Mouse (Mus musculus) testis, adult 2 months (tissue): ENCODE results near the gene Faf2. TPM values are rescaled to one million over a fixed set of nuclear protein-coding genes. Genes with fewer than 3 reads are reported as not detected.

Experiments used
- H3K27ac ChIP-seq: fragments of 200-500 bp; 2 replicates; pipeline ENCODE4 v1.5.1; 2012; ENCODE audit warnings: low read depth, low read length; ENCODE audit not compliant: control insufficient read depth, insufficient read depth
- H3K27me3 ChIP-seq: fragments of 200-500 bp; 2 replicates; pipeline ENCODE4 v1.6.1; 2012; ENCODE audit warnings: mild to moderate bottlenecking, low read length, moderate library complexity; ENCODE audit not compliant: control insufficient read depth, insufficient read depth
- H3K36me3 ChIP-seq: fragments of 200-500 bp; 2 replicates; pipeline ENCODE4 v1.6.1; 2012; ENCODE audit warnings: mild to moderate bottlenecking, low read length; ENCODE audit not compliant: control insufficient read depth, insufficient read depth
- H3K4me1 ChIP-seq: fragments of 200-500 bp; 2 replicates; pipeline ENCODE4 v1.6.1; 2012; ENCODE audit warnings: low read length; ENCODE audit not compliant: control insufficient read depth, insufficient read depth
- H3K4me3 ChIP-seq: fragments of 200-500 bp; 2 replicates; pipeline ENCODE4 v1.5.1; 2012; ENCODE audit warnings: low read depth, mild to moderate bottlenecking, low read length, moderate library complexity, mixed read lengths; ENCODE audit not compliant: control insufficient read depth
- CTCF ChIP-seq: fragments of 200-500 bp; IDR thresholded peaks from 2 replicates; pipeline ENCODE4 v1.5.1; 2012; ENCODE audit warnings: low read depth, mild to moderate bottlenecking, inconsistent platforms, low read length, moderate library complexity; ENCODE audit not compliant: control insufficient read depth, insufficient read depth, insufficient replicate concordance
- POLR2A ChIP-seq: fragments of 200-500 bp; IDR thresholded peaks from 2 replicates; pipeline ENCODE4 v1.6.1; 2012; ENCODE audit warnings: low read depth, mild to moderate bottlenecking, inconsistent platforms, low read length, moderate library complexity; ENCODE audit not compliant: control insufficient read depth
- polyA plus RNA-seq: library from polyadenylated mRNA; depleted of rRNA; stranded (reverse); fragments of >200 nt; gene quantifications from 2 replicates; pipeline ENCODE4 v1.2.3, GENCODE M21; 2012

Gene Faf2
- polyA plus RNA-seq, 1 experiment, result 31.8 TPM

- H3K4me1 ChIP-seq, result peaks cover 5% of the 10 kb centered on the region
- H3K27ac ChIP-seq, result no peak overlapping the region
- H3K4me3 ChIP-seq, result no peak overlapping the region
- no peaks in the 10 kb centered on the region for H3K27me3 ChIP-seq
- H3K36me3 ChIP-seq, result no peaks in the 10 kb centered on the region
- TF ChIP-seq POLR2A (no peak), CTCF (no peak)
Observed at GRCm38 (mm10) chr13:54616307-54616706, 5.3 kb upstream of the Faf2 start.

DNA sequence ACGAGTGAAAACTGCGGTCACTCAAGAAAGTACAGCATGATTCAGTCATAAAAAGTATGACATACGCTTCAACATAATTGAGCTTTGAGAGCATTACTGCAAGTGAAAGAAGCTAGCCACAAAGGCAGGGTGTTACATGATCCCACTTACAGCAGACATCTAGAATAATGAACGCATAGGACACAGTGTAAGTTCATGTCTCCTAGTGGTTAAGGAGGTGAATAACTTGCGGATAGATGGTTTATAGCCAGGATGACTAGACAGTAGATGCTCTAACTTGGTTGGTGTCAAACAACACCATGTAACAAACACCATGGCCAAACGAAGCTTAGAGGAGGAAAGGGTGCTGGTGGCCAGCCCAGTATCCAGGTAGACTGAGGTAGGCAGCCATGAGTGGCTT is 4.6 kb upstream of the Faf2 start:
- TF ChIP-seq CTCF (no peak), POLR2A (no peak)
- Histone ChIP-seq H3K27me3 (no peaks in the 10 kb centered on the region), H3K27ac (no peak overlapping the region), H3K4me1 (peaks cover 5% of the 10 kb centered on the region), H3K36me3 (no peaks in the 10 kb centered on the region), H3K4me3 (no peak overlapping the region)

DNA sequence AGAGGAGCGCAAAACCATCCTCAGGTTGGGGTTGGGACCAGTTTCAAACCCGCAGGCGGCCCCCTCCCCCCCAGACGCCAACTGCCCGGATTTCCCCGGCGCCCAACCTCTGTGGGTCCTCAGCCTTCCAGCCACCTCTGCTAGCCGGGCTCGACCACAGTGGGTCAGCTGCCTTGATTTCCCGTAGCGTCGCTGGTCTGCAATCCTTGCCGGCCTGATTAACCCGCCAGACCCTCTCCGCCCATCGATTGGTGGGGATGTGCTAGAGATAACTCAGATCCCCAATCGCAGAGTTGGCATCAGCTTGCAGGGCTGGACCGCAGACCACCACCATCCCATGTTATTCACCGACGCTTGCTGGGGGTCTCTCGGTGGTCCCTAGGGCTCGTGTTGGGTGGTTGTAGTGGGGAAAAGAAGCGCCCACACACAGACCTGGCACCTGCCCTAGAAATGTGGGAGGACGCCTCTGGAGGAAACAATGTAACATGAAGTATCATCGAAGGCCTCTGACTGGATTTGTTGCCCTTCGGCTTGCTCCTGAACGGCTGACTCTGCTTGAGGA is 457 bp downstream of the Faf2 start:
- TF ChIP-seq POLR2A (no peak), CTCF (no peak)
- peak overlapping the region; percentile 88 for H3K27ac ChIP-seq
- no peaks in the 10 kb centered on the region; the same call in 1 of the 2 replicates for H3K36me3 ChIP-seq
- H3K4me3 ChIP-seq, result peak overlapping the region; percentile 88
- peaks cover 7% of the 10 kb centered on the region; the same call in 1 of the 2 replicates for H3K4me1 ChIP-seq
- no peaks in the 10 kb centered on the region for H3K27me3 ChIP-seq

DNA sequence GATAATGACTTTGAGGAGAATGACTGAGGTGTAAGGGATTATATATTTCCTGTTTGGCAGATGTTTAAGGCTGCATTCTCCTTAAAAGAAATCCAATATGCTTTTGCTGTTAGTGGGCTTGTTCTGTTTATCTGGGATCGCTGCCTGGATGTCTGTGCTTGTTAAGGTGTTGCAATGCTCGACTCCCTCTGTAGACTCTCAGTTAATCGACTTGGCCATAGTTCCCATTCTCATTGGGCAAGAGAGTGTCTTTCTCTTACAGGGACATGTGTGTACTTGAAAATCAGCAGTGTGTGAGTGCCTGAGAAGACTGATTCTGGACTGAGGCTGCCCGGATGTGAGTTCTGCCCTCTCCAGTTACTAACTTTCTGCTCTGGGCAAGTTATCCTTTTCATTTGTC is 7.5 kb downstream of the Faf2 start:
- TF ChIP-seq POLR2A (no peak), CTCF (no peak)
- no peaks in the 10 kb centered on the region for H3K27me3 ChIP-seq
- H3K36me3 ChIP-seq, result no peaks in the 10 kb centered on the region; the same call in 1 of the 2 replicates
- no peaks in the 10 kb centered on the region for H3K4me1 ChIP-seq
- no peak overlapping the region for H3K27ac ChIP-seq
- no peak overlapping the region for H3K4me3 ChIP-seq

DNA sequence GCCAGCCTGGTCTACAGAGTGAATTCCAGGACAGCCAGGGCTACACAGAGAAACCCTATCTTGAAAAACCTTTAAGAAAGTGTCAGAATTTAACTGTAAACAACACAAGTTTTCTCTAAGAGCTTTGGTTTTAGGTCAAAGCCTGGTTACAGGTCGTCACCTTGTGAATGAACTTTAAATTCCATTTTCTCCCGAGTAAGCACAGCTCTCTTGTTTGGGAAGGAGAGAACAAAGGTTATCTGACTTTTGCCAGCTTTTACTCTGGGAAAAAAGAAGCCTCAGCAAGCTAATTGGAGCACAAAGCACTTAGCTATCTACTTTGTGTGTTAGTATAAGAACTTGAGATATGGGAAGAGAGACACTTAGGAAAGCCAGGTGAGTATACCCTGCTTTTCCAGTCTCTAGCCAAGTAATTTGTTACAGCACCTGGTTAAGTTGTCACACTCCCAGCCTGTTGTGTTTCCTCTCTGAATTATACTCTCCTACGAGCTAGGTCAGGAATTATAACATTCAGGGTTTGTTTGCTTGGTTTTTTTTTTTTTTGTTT is 11.2 kb downstream of the Faf2 start:
- no peak overlapping the region for H3K4me3 ChIP-seq
- no peak overlapping the region for H3K27ac ChIP-seq
- TF ChIP-seq POLR2A (no peak), CTCF (no peak)
- no peaks in the 10 kb centered on the region for H3K36me3 ChIP-seq
- no peaks in the 10 kb centered on the region for H3K27me3 ChIP-seq
- no peaks in the 10 kb centered on the region for H3K4me1 ChIP-seq

DNA sequence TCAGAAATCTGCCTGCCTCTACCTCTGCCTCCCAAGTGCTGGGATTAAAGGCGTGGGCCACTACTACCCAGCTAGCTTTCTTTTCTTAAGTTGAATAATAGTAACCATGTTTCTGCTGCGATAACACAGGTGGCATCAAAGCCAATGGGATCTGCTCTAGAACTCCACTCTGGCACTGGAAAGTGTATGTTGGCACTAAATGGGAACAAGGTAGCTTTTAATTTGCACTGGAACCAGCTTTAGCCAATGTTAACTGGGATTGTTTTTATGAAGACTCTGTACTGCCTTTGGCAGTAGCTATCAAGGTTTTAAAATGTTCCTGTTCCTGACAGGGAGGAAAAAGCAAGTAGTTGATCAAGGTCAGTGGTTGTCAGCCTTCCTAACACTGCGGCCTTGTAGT is 13.4 kb downstream of the Faf2 start:
- Histone ChIP-seq H3K27me3 (no peaks in the 10 kb centered on the region), H3K4me1 (no peaks in the 10 kb centered on the region), H3K27ac (no peak overlapping the region), H3K36me3 (no peaks in the 10 kb centered on the region), H3K4me3 (no peak overlapping the region)
- TF ChIP-seq POLR2A, result no peak
- TF ChIP-seq CTCF, result no peak

GRCm38 (mm10) chr13:54650461-54650860 is 28.9 kb downstream of the Faf2 start:
- no peaks in the 10 kb centered on the region for H3K4me1 ChIP-seq
- no peaks in the 10 kb centered on the region for H3K27me3 ChIP-seq
- TF ChIP-seq POLR2A (no peak), CTCF (no peak)
- peaks cover 7% of the 10 kb centered on the region for H3K36me3 ChIP-seq
- H3K27ac ChIP-seq, result no peak overlapping the region
- no peak overlapping the region for H3K4me3 ChIP-seq

- TF ChIP-seq CTCF, result no peak
- TF ChIP-seq POLR2A, result no peak
- no peaks in the 10 kb centered on the region for H3K27me3 ChIP-seq
- no peak overlapping the region for H3K4me3 ChIP-seq
- H3K4me1 ChIP-seq, result 0 out of 2 replicates have a peak, but pooled peaks cover 2% of the 10 kb centered on the region
- H3K27ac ChIP-seq, result no peak overlapping the region; the same call in 1 of the 2 replicates
- H3K36me3 ChIP-seq, result peaks cover 2% of the 10 kb centered on the region
Observed at GRCm38 (mm10) chr13:54660877-54661276, 39.3 kb downstream of the Faf2 start.
